Comparison of ENCODE assay signal across 11 mouse cellular contexts in genomic region chr19:57328792-57329191, GRCm38 (mm10). TPM values are rescaled to one million over a fixed set of nuclear protein-coding genes. Genes with fewer than 3 reads are reported as not detected.
DNase-seq lines count a peak whose midpoint lies in the region; ATAC-seq and TF ChIP-seq lines count a peak whose summit lies in the region.
"Had no signal": no experiment of that assay in that cellular context is flagged by ENCODE, and none has a peak within 500 bp of the region (broad histone marks: within the 10 kb centered on the region; RNA-seq: fewer than 3 reads in every experiment).

No protein-coding gene starts in this region.

- no peaks in the 10 kb centered on the region for H3K79me2 ChIP-seq in heart, adult 2 months (replicated peaks; ENCODE audit: control insufficient read depth, insufficient read depth, low read length)

- peak overlapping the region; percentile 62; the same call in 1 of the 2 replicates for H3K9ac ChIP-seq in heart, adult 2 months (ENCODE audit: low read depth, low read length)
- no peak overlapping the region for H3K9ac ChIP-seq in heart, embryonic 12.5 days
- no peak overlapping the region for H3K9ac ChIP-seq in heart, postnatal 0 days (replicated peaks; ENCODE audit: low read depth, low read length)
- H3K9ac ChIP-seq in forebrain, embryonic 13.5 days: no peak overlapping the region
- H3K9ac ChIP-seq: embryonic facial prominence, embryonic 13.5 days; limb, embryonic 12.5 days; stomach, embryonic 15.5 days had no signal

- TF ChIP-seq CTCF in heart, adult 2 months (IDR thresholded peaks at IDR 0.05): peak; percentile 95
- TF ChIP-seq CTCF in heart, postnatal 0 days (IDR thresholded peaks at IDR 0.05; ENCODE audit: low read depth): peak; percentile 79

- no peaks in the 10 kb centered on the region for H3K9me3 ChIP-seq in heart, embryonic 12.5 days (replicated peaks)
- no peaks in the 10 kb centered on the region for H3K9me3 ChIP-seq in heart, postnatal 0 days (replicated peaks; ENCODE audit: control insufficient read depth, low read length)
- 0 out of 2 replicates have a peak, but pooled peaks cover 6% of the 10 kb centered on the region for H3K9me3 ChIP-seq in forebrain, embryonic 13.5 days (replicated peaks)
- H3K9me3 ChIP-seq: embryonic facial prominence, embryonic 13.5 days; stomach, embryonic 15.5 days had no signal

- no peak for TF ChIP-seq POLR2A in heart, adult 2 months (IDR thresholded peaks at IDR 0.05; ENCODE audit: insufficient read depth, low read depth, low read length)

- intact Hi-C loops in heart, adult 2 months (cut with DNase I): loop anchor here (2.0 to 10.0 kb wide), 2 partner anchors 262 to 404 kb away; no protein-coding TSS in a partner anchor

- no peaks in the 10 kb centered on the region for H3K36me3 ChIP-seq in heart, adult 2 months (ENCODE audit: control insufficient read depth, insufficient read depth, low read length)
- H3K36me3 ChIP-seq in heart, embryonic 12.5 days: no peaks in the 10 kb centered on the region
- no peaks in the 10 kb centered on the region for H3K36me3 ChIP-seq in heart, postnatal 0 days (replicated peaks; ENCODE audit: control insufficient read depth, insufficient read depth, low read length)
- H3K36me3 ChIP-seq in forebrain, embryonic 13.5 days (ENCODE audit: poor library complexity, severe bottlenecking): no peaks in the 10 kb centered on the region
- H3K36me3 ChIP-seq: embryonic facial prominence, embryonic 13.5 days; limb, embryonic 12.5 days; stomach, embryonic 15.5 days had no signal

- no peak for TF ChIP-seq EP300 in heart, adult 2 months (IDR thresholded peaks at IDR 0.05; ENCODE audit: insufficient read depth, low read depth, low read length)
- no peak for TF ChIP-seq EP300 in heart, postnatal 0 days (IDR thresholded peaks at IDR 0.05; ENCODE audit: low read depth)

- DNase-seq in heart, adult 2 months: peak; percentile 31 to 56
- DNase-seq in thymus, postnatal 0 days (ENCODE audit: low spot score): peak; percentile 61
- DNase-seq in thymus, postnatal 36 days: no peak
- peak; percentile 43 for DNase-seq in c-Kit-positive CD71-negative TER-119-negative erythroid progenitor cells, embryonic 14.5 days (ENCODE audit: low read depth)
- peak; percentile 67 for DNase-seq in heart, postnatal 0 days (ENCODE audit: low spot score)
- DNase-seq in lung, postnatal 14 days: peak; percentile 73

- ATAC-seq in heart, embryonic 12.5 days (ENCODE audit: insufficient number of reproducible peaks, low FRiP score): no peak
- ATAC-seq in heart, postnatal 0 days (ENCODE audit: insufficient read depth, low read depth): no peak
- ATAC-seq in forebrain, embryonic 13.5 days: no peak

- H3K27me3 ChIP-seq in heart, adult 2 months (ENCODE audit: control insufficient read depth, insufficient read depth, low read length): no peaks in the 10 kb centered on the region
- peaks cover 7% of the 10 kb centered on the region; the same call in 1 of the 2 replicates for H3K27me3 ChIP-seq in heart, embryonic 12.5 days (replicated peaks)
- H3K27me3 ChIP-seq in heart, postnatal 0 days (ENCODE audit: control insufficient read depth, insufficient read depth, low read length): no peaks in the 10 kb centered on the region
- no peaks in the 10 kb centered on the region for H3K27me3 ChIP-seq in forebrain, embryonic 13.5 days
- H3K27me3 ChIP-seq: embryonic facial prominence, embryonic 13.5 days; stomach, embryonic 15.5 days had no signal

- 24% methylated on average over 12 of the region's 12 CpGs for whole genome bisulfite sequencing in heart, adult 2 months
- WGBS in heart, embryonic 12.5 days: 49% methylated on average over 12 of the region's 12 CpGs
- 40% methylated on average over 12 of the region's 12 CpGs for WGBS in heart, postnatal 0 days
- WGBS in forebrain, embryonic 13.5 days: 60% methylated on average over 12 of the region's 12 CpGs

- H3K4me2 ChIP-seq in heart, embryonic 12.5 days: no peak overlapping the region
- peak overlapping the region; percentile 19 for H3K4me2 ChIP-seq in heart, postnatal 0 days (ENCODE audit: low read depth, low read length)
- no peak overlapping the region for H3K4me2 ChIP-seq in forebrain, embryonic 13.5 days
- H3K4me2 ChIP-seq: embryonic facial prominence, embryonic 13.5 days; limb, embryonic 12.5 days; stomach, embryonic 15.5 days had no signal

- H3K27ac ChIP-seq in heart, adult 2 months: no peak overlapping the region; the same call in 1 of the 2 replicates
- H3K27ac ChIP-seq in heart, embryonic 12.5 days (ENCODE audit: poor library complexity, severe bottlenecking): no peak overlapping the region
- no peak overlapping the region for H3K27ac ChIP-seq in heart, postnatal 0 days (ENCODE audit: low read depth)
- H3K27ac ChIP-seq in forebrain, embryonic 13.5 days: no peak overlapping the region
- H3K27ac ChIP-seq: embryonic facial prominence, embryonic 13.5 days; limb, embryonic 12.5 days; stomach, embryonic 15.5 days had no signal

- H3K4me3 ChIP-seq in heart, adult 2 months: peak overlapping the region; percentile 31; the same call in 1 of the 2 replicates
- H3K4me3 ChIP-seq in heart, embryonic 12.5 days: no peak overlapping the region
- peak overlapping the region; percentile 6; the same call in 1 of the 2 replicates for H3K4me3 ChIP-seq in heart, postnatal 0 days (ENCODE audit: low read depth, low read length)
- H3K4me3 ChIP-seq in forebrain, embryonic 13.5 days: no peak overlapping the region
- H3K4me3 ChIP-seq: embryonic facial prominence, embryonic 13.5 days; limb, embryonic 12.5 days; stomach, embryonic 15.5 days had no signal

- peaks cover 3% of the 10 kb centered on the region for H3K4me1 ChIP-seq in heart, adult 2 months (ENCODE audit: control insufficient read depth, insufficient read depth, low read length)
- no peaks in the 10 kb centered on the region for H3K4me1 ChIP-seq in heart, embryonic 12.5 days (replicated peaks)
- no peaks in the 10 kb centered on the region for H3K4me1 ChIP-seq in heart, postnatal 0 days (ENCODE audit: control insufficient read depth, insufficient read depth)
- no peaks in the 10 kb centered on the region for H3K4me1 ChIP-seq in forebrain, embryonic 13.5 days
- H3K4me1 ChIP-seq: embryonic facial prominence, embryonic 13.5 days; limb, embryonic 12.5 days; stomach, embryonic 15.5 days had no signal

RNA-seq across cellular contexts. Expression of gene Ablim1, which starts 14.1 kb away (rescaled TPM):
- total RNA-seq in heart, adult 2 months (2021): 100 to 1,000 TPM; 418 to 454 TPM
- 101 and 165 TPM in 2 replicates for polyA plus RNA-seq in heart, adult 2 months (2012; rRNA removed)
- 53.4 and 53.5 TPM in 2 replicates for polyA plus RNA-seq in heart, embryonic 12.5 days (2016; fragmentation: Nextera tagmentation; extraction: Ambion mirVana)
- polyA plus RNA-seq in thymus, postnatal 0 days (2015; fragmentation: Nextera tagmentation; extraction: Ambion mirVana): 148 and 166 TPM in 2 replicates
- 169 and 235 TPM in 2 replicates for total RNA-seq in heart, postnatal 0 days (2014; rRNA removed; ENCODE audit: low replicate concordance)
- 82.6 and 106 TPM in 2 replicates for polyA plus RNA-seq in heart, postnatal 0 days (2015; fragmentation: Nextera tagmentation; extraction: Ambion mirVana)
- 16.5 and 19.2 TPM in 2 replicates for polyA plus RNA-seq in forebrain, embryonic 13.5 days (2015; fragmentation: Nextera tagmentation; extraction: Ambion mirVana)

RNA-seq across cellular contexts. Expression of gene Fam160b1, which starts 31.7 kb away (rescaled TPM):
- 10 to 100 TPM; 10.6 to 11.1 TPM for total RNA-seq in heart, adult 2 months (2021)
- polyA plus RNA-seq in heart, adult 2 months (2012; rRNA removed): 6.7 and 10.2 TPM in 2 replicates
- 15.4 TPM in 2 replicates for polyA plus RNA-seq in heart, embryonic 12.5 days (2016; fragmentation: Nextera tagmentation; extraction: Ambion mirVana)
- polyA plus RNA-seq in thymus, postnatal 0 days (2015; fragmentation: Nextera tagmentation; extraction: Ambion mirVana): 14.3 and 17.0 TPM in 2 replicates
- total RNA-seq in heart, postnatal 0 days (2014; rRNA removed; ENCODE audit: low replicate concordance): 12.6 and 16.3 TPM in 2 replicates
- 7.0 and 7.8 TPM in 2 replicates for polyA plus RNA-seq in heart, postnatal 0 days (2015; fragmentation: Nextera tagmentation; extraction: Ambion mirVana)
- 11.6 and 12.7 TPM in 2 replicates for polyA plus RNA-seq in forebrain, embryonic 13.5 days (2015; fragmentation: Nextera tagmentation; extraction: Ambion mirVana)

Comparison
In these comparisons a context has a peak if more than half of its experiments do, and no peak if none do; other contexts are left out.
1. DNase-seq: peak in heart, adult 2 months (2 of 2), thymus, postnatal 0 days (single experiment), c-Kit-positive CD71-negative TER-119-negative erythroid progenitor cells, embryonic 14.5 days (single experiment), heart, postnatal 0 days (single experiment) and lung, postnatal 14 days (single experiment); none in thymus, postnatal 36 days (0 of 2).
2. H3K4me3 ChIP-seq: peak in heart, adult 2 months (single experiment) and heart, postnatal 0 days (single experiment); none in heart, embryonic 12.5 days (single experiment) and forebrain, embryonic 13.5 days (single experiment).